Mouse (Mus musculus): ENCODE measurements around the gene Zfp280b. TPM values are rescaled to one million over a fixed set of nuclear protein-coding genes. Genes with fewer than 3 reads are reported as not detected.
A peak's percentile ranks its signal among the peaks of the same experiment; 100 is the strongest.
"Not testable (repeated sequence)": the region's sequence is repeated elsewhere in the genome, so short reads cannot be mapped to it uniquely, and the experiment has no call there.

Zfp280b gene
- polyA plus RNA-seq, 2 experiments from 2014 or later: 9.6 to 9.7 TPM

DNA sequence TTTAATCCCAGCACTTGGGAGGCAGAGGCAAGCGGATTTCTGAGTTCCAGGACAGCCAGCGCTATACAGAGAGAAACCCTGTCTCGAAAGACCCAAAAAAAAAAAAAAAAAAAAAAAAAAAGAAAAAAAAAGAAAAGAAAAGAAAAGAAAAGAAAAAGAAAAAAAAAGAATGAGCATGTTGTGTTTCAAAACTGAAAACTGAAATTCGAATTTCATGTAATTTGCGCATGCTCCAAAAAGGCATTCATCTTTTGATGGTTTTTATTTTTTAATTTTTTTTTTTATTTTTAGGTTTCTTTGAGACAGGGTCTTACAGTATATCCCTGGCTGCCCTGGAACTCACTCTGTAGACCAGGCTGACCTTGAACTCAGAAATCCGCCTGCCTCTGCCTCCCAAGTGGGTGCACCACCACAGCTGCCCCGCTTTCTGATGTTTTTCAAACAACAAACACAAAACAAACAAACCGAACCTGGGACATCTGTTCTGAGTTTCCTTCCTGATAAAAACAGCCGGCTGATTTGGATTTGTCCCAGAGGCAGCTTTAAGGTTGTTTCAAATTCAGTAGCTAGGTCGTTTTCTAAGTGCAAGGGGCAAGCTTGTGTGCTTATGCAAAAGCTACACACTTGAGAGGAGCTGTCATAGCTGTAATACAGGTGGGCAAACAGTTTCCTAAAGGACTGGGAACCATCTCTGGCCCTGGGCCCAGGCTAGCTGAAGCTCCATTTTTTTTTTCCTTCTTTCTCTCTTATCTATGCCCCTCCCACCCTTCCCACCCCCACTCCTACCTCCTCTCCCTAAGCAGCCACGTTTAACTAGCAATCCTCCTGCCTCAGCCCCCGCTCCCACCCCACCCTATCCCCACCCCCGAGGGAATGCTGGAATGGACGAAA lies 694 bp upstream of the Zfp280b start:
- no peak for ATAC-seq

DNA sequence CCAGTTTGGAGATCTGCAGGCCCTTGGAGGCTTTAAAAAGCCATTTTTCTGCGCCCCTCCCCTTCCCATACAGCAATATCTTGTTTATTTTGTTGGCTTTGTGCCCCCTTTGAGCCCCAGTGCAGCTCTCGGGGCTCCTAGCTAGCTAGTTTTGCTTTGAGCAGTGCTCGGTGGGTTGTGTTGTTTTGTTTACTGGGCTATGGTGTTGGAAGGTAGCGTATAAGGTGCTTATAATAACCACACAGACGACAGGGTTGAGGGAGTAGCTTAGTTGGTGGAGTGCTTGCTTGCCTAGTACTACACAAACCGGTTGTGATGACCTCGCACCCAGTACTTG lies 637 bp downstream of the Zfp280b start:
- ATAC-seq: peak; percentile 6

DNA sequence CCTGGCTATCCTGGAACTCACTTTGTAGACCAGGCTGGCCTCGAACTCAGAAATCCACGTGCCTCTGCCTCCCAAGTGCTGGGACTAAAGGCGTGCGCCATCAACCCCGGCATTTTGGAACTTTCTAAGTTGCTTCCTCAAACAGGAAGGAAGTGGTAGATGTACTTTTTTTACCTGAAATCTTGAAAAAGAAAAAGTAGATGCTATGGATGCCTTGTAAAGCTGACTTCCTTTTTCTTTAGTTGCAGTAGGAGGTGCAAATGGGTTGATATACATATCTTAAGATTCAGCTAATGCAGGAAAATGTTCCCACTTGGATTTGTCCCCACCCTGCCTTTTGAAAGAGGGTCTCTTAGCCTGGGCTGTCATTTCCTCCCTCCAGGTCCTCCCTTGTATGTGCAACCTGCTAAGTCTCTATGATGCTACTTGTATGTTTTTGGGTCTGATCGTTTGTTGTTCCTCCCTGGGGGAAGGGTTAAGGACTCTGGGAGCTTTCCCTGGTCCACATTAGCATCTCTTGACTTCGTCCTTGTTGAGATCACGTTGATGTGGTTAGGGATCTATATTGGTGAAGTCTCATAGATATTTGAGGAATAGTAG lies 1.7 kb downstream of the Zfp280b start:
- ATAC-seq: peak; percentile 26

DNA sequence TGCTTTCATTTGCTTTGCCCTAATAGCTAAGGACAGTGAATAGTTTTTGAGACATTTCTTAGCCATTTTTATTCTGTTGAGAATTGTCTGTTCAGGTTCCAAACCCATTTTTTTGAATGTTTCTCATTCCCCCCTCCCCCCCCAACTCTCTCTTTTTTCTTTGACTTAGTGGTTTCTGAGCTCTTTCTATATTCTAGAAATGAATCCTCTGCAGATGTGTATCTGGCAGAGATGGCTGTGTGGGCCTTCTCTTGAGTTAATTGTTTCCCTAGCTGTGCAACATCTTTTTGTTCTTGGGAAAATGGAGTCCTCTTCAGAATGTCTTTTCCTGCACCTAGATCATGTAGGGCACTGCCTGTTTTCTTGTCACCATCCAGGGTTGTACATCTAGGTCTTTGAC lies 2.8 kb downstream of the Zfp280b start:
- no peak for ATAC-seq

DNA sequence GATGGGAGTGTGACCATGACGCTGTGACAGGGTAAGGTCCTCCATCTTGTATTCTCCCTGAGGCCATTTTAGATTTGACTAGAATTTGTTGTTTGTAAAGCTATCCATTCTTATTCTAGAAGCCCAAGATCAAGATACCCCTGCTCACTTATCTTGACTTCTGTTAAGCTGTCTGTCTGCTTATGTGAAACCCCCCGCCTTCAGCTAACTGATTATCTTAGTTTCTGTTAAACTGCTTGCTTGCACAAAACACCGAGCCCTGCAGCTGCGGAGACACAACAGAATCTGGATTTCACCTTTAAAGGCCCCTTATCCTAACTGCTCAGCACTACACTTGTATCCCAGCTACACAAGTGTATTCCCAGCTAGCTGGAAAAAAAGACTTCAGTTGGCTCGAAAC lies 4.5 kb downstream of the Zfp280b start:
- no peak for ATAC-seq

DNA sequence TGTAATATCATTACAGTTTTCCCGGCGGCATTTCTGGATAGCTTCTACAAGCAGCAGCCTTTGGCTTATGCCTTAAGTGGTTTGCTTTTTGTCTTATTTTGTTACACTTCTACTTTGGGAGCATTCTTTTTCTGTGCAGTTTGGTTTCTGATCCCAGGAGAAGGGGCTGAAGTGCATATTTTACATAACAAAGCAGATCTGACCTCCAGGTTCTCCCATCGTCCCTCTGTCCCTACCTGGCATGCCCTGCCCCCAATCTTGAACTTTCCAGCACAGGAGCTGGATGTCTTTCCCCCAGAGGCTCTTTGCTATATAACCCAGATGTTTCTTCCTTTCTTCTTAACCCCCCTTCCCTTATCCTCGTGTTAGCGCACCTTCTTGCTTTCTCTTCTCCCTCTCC lies 12.9 kb downstream of the Zfp280b start:
- ATAC-seq: no peak

DNA sequence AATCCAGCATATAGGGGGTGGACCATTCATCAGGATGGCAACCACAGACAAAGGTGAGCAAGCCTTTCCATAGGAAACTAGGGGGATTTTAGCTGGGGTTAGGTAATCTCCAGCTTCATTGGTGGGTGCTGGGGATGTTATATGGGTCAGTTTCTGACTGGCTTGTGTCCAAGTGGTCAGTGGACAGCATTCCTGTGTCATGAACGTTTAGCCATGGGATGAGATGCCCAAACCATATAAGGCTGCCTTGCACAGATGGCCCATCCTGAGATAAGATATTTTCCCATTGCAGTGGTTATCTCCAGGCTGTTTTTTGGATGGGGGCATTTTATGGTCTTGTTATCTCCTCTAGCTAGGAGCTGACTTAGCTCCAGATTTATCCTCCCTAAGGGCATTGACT lies 14.3 kb downstream of the Zfp280b start:
- ATAC-seq: no peak

DNA sequence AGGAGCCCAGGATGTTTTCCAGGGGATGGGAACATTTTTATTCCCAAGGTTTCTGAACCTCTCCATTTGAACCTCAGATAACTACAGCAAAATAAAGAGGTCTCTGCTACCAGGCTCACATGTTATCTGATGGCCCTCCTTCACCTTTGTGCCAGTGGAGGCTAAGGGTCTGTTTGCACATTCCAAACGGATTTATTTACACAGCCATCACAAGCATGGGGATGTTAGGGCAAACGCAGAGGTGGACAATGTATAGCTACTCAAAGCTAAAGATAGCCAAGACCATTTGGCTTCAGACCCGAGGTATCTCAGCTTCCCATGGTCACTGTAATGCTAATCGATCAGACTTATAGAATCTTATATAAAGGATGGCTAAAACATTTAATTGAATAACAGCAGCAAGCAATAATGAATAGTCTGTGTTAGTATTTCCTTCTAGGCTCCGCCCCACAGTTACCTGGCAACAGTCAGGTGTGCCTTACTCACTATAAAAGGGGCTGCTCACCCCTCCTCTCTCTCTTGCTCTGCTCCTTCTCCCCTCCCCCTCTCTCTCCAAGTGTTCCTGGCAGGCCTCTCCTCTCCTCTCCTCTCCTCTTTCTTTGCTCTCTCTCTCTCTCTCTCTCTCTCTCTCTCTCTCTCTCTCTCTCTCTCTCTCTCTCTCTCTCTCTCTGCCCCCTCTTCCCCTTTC lies 14.9 kb downstream of the Zfp280b start:
- no peak for ATAC-seq

DNA sequence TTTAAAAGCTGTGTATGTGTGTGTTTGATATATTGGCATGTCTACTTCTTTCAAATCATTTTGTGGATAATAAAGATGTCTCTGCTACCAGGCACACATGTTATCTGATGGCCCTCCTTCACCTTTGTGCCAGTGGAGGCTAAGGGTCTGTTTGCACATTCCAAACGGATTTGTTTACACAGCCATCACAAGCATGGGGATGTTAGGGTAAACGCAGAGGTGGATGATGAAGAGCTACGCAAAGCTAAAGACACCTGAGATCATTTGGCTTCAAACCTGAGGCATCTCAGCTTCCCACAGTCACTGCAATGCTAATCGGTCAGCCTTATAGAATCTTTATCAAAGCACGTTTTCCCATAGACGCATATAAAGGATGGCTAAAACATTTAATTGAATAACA lies 16.5 kb downstream of the Zfp280b start:
- ATAC-seq: no peak

DNA sequence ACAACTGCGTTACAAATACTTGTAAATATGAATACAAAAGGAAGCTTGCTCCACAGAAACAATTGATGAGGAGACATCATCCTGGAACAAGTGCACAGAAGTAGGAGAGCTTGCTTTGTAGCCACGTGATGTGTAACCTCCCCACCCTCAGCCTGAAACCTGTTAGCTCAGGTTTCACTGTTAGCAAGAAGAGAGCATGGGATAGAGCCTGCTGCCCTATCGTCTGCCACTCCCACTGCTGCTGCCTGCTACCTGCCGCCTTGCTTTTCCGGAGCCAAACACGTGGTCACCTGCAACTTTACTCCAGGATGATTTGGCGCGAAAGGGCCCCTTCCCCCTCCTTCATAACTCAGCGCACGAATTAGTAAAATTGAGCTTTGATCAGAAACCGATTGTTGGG lies 19.4 kb downstream of the Zfp280b start:
- no peak for ATAC-seq

DNA sequence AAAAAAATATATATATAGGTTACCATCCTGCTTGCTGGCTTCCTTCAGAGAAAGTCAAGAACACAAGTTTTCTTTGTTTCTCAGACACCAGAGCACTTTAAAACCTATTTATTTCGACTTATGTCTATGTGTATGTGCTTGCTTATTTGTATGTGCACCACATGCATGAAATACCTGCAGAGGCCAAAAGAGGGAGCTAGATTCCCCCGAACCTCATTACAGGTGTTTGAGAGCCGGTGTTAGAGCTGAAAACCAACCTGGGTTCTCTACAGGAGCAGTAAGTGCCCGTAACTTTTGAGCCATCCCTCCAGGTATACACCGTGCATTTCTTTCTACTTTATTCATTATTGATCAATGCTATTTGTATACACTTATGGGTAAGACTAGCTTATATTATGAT lies 30.0 kb downstream of the Zfp280b start:
- no peak for ATAC-seq

DNA sequence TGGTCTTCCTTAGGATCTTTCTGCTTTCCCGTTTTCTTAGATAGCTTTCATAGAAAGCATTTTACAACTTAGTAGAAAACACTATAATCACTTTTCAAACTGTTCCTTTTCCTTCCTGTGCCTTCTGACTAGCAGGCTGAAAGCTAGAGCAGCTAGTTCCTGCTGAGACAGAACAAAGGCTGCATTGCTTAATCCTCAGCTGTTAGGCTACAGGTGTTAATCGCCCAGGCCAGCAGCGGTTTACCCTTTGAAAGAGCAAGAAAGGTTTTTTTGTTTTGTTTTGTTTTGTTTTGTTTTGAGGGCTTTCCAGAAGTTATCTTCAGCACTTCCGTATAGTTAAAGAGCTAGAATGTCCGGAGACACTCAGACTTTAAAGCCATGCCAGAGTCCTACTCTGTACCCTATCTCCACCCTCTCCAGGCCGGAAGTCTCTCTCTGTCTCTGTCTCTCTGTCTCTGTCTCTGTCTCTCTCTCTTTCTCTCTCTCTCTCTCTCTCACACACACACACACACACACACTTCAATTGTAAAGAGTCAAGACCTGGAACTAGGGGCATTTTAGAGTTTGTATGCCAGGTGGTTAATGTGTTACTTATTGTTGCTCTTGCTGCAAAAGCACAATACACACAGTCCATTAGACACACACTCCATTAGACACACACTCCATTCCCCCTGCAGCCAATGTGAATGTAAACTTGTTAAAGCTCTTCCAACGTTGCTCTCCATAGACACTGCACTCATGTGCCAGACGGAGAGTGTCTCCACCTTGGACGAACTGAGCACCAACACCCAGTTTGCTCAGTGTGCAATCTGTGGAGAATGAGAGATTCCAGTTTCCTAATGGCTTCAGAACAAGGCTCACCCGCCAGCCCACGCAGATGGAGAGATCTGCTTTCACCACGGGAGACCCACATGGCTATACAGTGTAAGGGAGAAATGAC lies 35.5 kb downstream of the Zfp280b start:
- no peak for ATAC-seq

DNA sequence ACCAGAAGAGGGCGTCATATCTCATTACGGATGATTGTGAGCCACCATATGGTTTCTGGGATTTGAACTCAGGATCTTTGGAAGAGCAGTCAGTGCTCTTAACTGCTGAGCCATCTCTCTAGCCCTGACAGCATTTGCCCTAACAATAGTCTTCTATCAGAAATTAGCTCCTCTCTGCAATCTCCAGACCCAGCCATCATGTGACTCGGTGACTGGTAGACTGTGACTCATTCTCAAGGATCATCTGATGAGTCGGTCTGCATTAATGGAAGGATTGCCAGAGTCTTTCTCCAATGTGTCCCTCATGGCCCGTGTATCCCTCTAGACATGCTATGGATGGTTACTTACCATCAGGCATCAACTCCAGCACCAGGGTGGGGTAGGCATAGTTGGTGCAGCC lies 39.6 kb downstream of the Zfp280b start:
- ATAC-seq: not testable (repeated sequence)

DNA sequence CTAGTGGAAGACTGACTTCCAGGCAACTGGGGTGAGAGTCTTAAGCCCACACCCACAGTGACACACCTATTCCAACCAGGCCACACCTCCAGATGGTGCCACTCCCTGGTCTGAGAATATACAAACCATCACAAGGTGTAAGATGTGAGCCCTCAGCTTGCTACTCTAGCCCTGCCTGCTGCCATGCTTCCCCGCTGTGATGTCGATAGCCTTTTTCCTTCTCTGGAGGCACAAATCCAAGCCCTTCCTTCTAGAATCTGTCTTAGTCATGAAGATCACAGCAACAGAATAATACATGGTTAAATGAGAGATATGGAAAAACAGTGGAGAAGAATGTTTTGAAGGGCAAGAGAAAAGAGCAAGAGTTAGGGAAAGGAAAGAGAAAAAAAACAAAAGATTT lies 44.6 kb downstream of the Zfp280b start:
- not testable (repeated sequence) for ATAC-seq

Other genes with a start within 250 kb of the Zfp280b start
- 1 to 10 TPM in 1 of 2 experiments, not detected in 1; 1.3 TPM for gene Gstt1, start 234.1 kb upstream of the Zfp280b start, polyA plus RNA-seq (2017; shearing (Covaris generic))
- not detected for gene Gstt4, start 210.1 kb upstream of the Zfp280b start, polyA plus RNA-seq (2017; shearing (Covaris generic))
- 10 to 100 TPM; 47.5 to 54.8 TPM for gene Gstt2, start 195.2 kb upstream of the Zfp280b start, polyA plus RNA-seq (2017; shearing (Covaris generic))
- gene Mif, start 172.4 kb upstream of the Zfp280b start, polyA plus RNA-seq (2017; shearing (Covaris generic)): 100 to 1,000 TPM; 486 to 555 TPM
- gene Derl3, start 139.2 kb upstream of the Zfp280b start, polyA plus RNA-seq (2017; shearing (Covaris generic)): 1 to 10 TPM; 1.0 to 2.8 TPM
- gene Smarcb1, start 111.0 kb upstream of the Zfp280b start, polyA plus RNA-seq (2017; shearing (Covaris generic)): 100 to 1,000 TPM in 1 of 2 experiments, 10 to 100 TPM in 1; 98.5 to 160 TPM
- 10 to 100 TPM; 15.3 to 18.3 TPM for gene Chchd10, start 99.5 kb upstream of the Zfp280b start, polyA plus RNA-seq (2017; shearing (Covaris generic))
- gene Mmp11, start 96.2 kb upstream of the Zfp280b start, polyA plus RNA-seq (2017; shearing (Covaris generic)): 10 to 100 TPM in 1 of 2 experiments, 1 to 10 TPM in 1; 6.1 to 11.8 TPM
- under 1 TPM in 1 of 2 experiments, not detected in 1; 0.27 TPM for gene Gm867, start 92.0 kb upstream of the Zfp280b start, polyA plus RNA-seq (2017; shearing (Covaris generic))
- 1 to 10 TPM; 1.3 to 2.1 TPM for gene Vpreb3, start 89.6 kb upstream of the Zfp280b start, polyA plus RNA-seq (2017; shearing (Covaris generic))
- gene Gm5134, start 78.1 kb upstream of the Zfp280b start, polyA plus RNA-seq (2017; shearing (Covaris generic)): 1 to 10 TPM in 1 of 2 experiments, under 1 TPM in 1; 0.55 to 1.1 TPM
- gene Slc5a4b, start 78.3 kb downstream of the Zfp280b start, polyA plus RNA-seq (2017; shearing (Covaris generic)): under 1 TPM in 1 of 2 experiments, not detected in 1; 0.09 TPM
- gene Slc5a4a, start 114.8 kb downstream of the Zfp280b start, polyA plus RNA-seq (2017; shearing (Covaris generic)): not detected
- gene Prmt2, start 205.2 kb downstream of the Zfp280b start, polyA plus RNA-seq (2017; shearing (Covaris generic)): 10 to 100 TPM; 32.8 to 45.9 TPM
- gene S100b, start 221.2 kb downstream of the Zfp280b start, polyA plus RNA-seq (2017; shearing (Covaris generic)): not detected

Data from CD4-positive, CD25-positive, alpha-beta regulatory T cell, adult 4 months (primary cell).